Mouse (Mus musculus) 3134 (cell line): ENCODE results near the gene Trmt2a.

Experiments used
- DNase-seq: peaks from one replicate; pipeline ENCODE4 v3.0.0-alpha.2; 2011; ENCODE audit warnings: low spot score; ENCODE audit not compliant: insufficient read length; ENCODE audit errors: extremely low read depth

The Trmt2a gene

GRCm38 (mm10) chr16:18230617-18231016, 17.9 kb upstream of the Trmt2a start:
- DNase-seq: no peak

- DNase-seq: no peak
Observed at GRCm38 (mm10) chr16:18231047-18231446, 17.4 kb upstream of the Trmt2a start.

- no peak for DNase-seq
Observed at GRCm38 (mm10) chr16:18231451-18231850, 17.0 kb upstream of the Trmt2a start.

- DNase-seq: no peak
Observed at GRCm38 (mm10) chr16:18233451-18233850, 15.0 kb upstream of the Trmt2a start.

GRCm38 (mm10) chr16:18233919-18234670, 14.4 kb upstream of the Trmt2a start:
- no peak for DNase-seq

GRCm38 (mm10) chr16:18234671-18235388, 13.6 kb upstream of the Trmt2a start, which contains the start of gene Zdhhc8:
TSS of gene Zdhhc8 (minus strand) at chr16:18235136.
- peak; percentile 89 for DNase-seq

GRCm38 (mm10) chr16:18235389-18236065, 13.0 kb upstream of the Trmt2a start:
- DNase-seq: peak; percentile 72

- no peak for DNase-seq
Observed at GRCm38 (mm10) chr16:18236676-18237501, 11.6 kb upstream of the Trmt2a start.

- DNase-seq: no peak
Observed at GRCm38 (mm10) chr16:18241581-18241980, 6.9 kb upstream of the Trmt2a start.

GRCm38 (mm10) chr16:18247521-18248399, 719 bp upstream of the Trmt2a start:
- DNase-seq: no peak

GRCm38 (mm10) chr16:18249364-18249967, 987 bp downstream of the Trmt2a start:
- DNase-seq: peak; percentile 69

- no peak for DNase-seq
Observed at GRCm38 (mm10) chr16:18250231-18250630, 1.8 kb downstream of the Trmt2a start.

GRCm38 (mm10) chr16:18250828-18251790, 2.6 kb downstream of the Trmt2a start:
- no peak for DNase-seq

GRCm38 (mm10) chr16:18252736-18253135, 4.3 kb downstream of the Trmt2a start:
- no peak for DNase-seq

GRCm38 (mm10) chr16:18253866-18254265, 5.4 kb downstream of the Trmt2a start:
- DNase-seq: no peak

- DNase-seq: no peak
Observed at GRCm38 (mm10) chr16:18258221-18258620, 9.7 kb downstream of the Trmt2a start, which contains the start of gene Gm49776. TSS of gene Gm49776 (minus strand) at chr16:18258321.

GRCm38 (mm10) chr16:18265024-18265423, 16.5 kb downstream of the Trmt2a start:
- no peak for DNase-seq

GRCm38 (mm10) chr16:18268182-18268581, 19.7 kb downstream of the Trmt2a start:
- no peak for DNase-seq
